Mouse (Mus musculus) myocyte (in vitro differentiated cells): Measurements from ENCODE around the gene Hnrnpl. TPM values are rescaled to one million over a fixed set of nuclear protein-coding genes. Genes with fewer than 3 reads are reported as not detected.

Experiments used
- H3K27me3 ChIP-seq: one replicate; pipeline ENCODE4 v1.6.1; 2011; ENCODE audit not compliant: control insufficient read depth, insufficient read depth, insufficient read length
- H3K36me3 ChIP-seq: one replicate; pipeline ENCODE4 v1.6.1; 2011; ENCODE audit not compliant: control insufficient read depth, insufficient read depth
- H3K4me2 ChIP-seq: one replicate; pipeline ENCODE4 v1.6.1; 2011; ENCODE audit warnings: low read depth, control low read depth
- H3K4me3 ChIP-seq: one replicate; pipeline ENCODE4 v1.5.1; 2011; ENCODE audit warnings: mild to moderate bottlenecking, control low read depth, moderate library complexity
- H3K79me2 ChIP-seq: one replicate; pipeline ENCODE4 v1.6.1; 2011; ENCODE audit not compliant: control insufficient read depth, insufficient read depth
- H3ac ChIP-seq: one replicate; pipeline ENCODE4 v1.6.1; 2011; ENCODE audit not compliant: control insufficient read depth, insufficient read length
- CEBPB ChIP-seq: IDR thresholded peaks from 2 replicates; pipeline ENCODE4 v1.6.1; 2011; ENCODE audit warnings: mild to moderate bottlenecking, moderate library complexity; ENCODE audit not compliant: poor library complexity, insufficient read depth, severe bottlenecking
- E2F4 ChIP-seq: IDR thresholded peaks from one replicate; pipeline ENCODE4 v1.6.1; 2011; ENCODE audit warnings: mild to moderate bottlenecking, control low read depth, moderate library complexity; ENCODE audit not compliant: insufficient read depth
- MAX ChIP-seq: IDR thresholded peaks from one replicate; pipeline ENCODE4 v1.6.1; 2011; ENCODE audit warnings: low read depth, mild to moderate bottlenecking, control low read depth
- MYOD1 ChIP-seq, 3 experiments: IDR thresholded peaks; one replicate each; pipeline ENCODE4 v1.6.1; 2011; ENCODE audit warnings: control low read depth in 2 of 3, low read depth in 2 of 3, mild to moderate bottlenecking in 2 of 3, moderate library complexity in 1 of 3; ENCODE audit not compliant: insufficient read length in 2 of 3, control insufficient read depth in 1 of 3
- MYOG ChIP-seq, 3 experiments: IDR thresholded peaks; one replicate each; pipeline ENCODE4 v1.6.1; 2011; ENCODE audit warnings: control low read depth in 2 of 3, low read depth in 2 of 3, mild to moderate bottlenecking in 2 of 3; ENCODE audit not compliant: insufficient read length in 2 of 3, control insufficient read depth in 1 of 3, insufficient read depth in 1 of 3
- POLR2A ChIP-seq: IDR thresholded peaks from one replicate; pipeline ENCODE4 v1.6.1; 2011; ENCODE audit warnings: low read depth, mild to moderate bottlenecking, control low read depth, moderate library complexity; ENCODE audit not compliant: insufficient read length
- POLR2AphosphoS2 ChIP-seq: IDR thresholded peaks from one replicate; pipeline ENCODE4 v1.6.1; 2011; ENCODE audit warnings: low read depth, control low read depth; ENCODE audit not compliant: insufficient read length
- REST ChIP-seq: IDR thresholded peaks from one replicate; pipeline ENCODE4 v1.6.1; 2011; ENCODE audit warnings: mild to moderate bottlenecking, control low read depth, moderate library complexity; ENCODE audit not compliant: insufficient read depth, insufficient read length
- SRF ChIP-seq: IDR thresholded peaks from one replicate; pipeline ENCODE4 v1.6.1; 2011; ENCODE audit warnings: low read depth; ENCODE audit not compliant: control insufficient read depth, insufficient read length
- TCF12 ChIP-seq: IDR thresholded peaks from one replicate; pipeline ENCODE4 v1.6.1; 2011; ENCODE audit warnings: mild to moderate bottlenecking, control low read depth; ENCODE audit not compliant: poor library complexity, insufficient read depth, severe bottlenecking
- TCF3 ChIP-seq: IDR thresholded peaks from one replicate; pipeline ENCODE4 v1.6.1; 2011; ENCODE audit warnings: low read depth, control low read depth; ENCODE audit not compliant: insufficient read length
- USF1 ChIP-seq: IDR thresholded peaks from one replicate; pipeline ENCODE4 v1.6.1; 2011; ENCODE audit warnings: low read depth, mild to moderate bottlenecking, control low read depth, moderate library complexity
- polyA plus RNA-seq: library from polyadenylated mRNA; unstranded; fragments of >200 nt; fragmentation: generic; extraction: Trizol; gene quantifications from one replicate; pipeline ENCODE4 v1.2.1, GENCODE M21; 2012; ENCODE audit warnings: missing spikeins

Hnrnpl gene
- polyA plus RNA-seq: 230 TPM

DNA sequence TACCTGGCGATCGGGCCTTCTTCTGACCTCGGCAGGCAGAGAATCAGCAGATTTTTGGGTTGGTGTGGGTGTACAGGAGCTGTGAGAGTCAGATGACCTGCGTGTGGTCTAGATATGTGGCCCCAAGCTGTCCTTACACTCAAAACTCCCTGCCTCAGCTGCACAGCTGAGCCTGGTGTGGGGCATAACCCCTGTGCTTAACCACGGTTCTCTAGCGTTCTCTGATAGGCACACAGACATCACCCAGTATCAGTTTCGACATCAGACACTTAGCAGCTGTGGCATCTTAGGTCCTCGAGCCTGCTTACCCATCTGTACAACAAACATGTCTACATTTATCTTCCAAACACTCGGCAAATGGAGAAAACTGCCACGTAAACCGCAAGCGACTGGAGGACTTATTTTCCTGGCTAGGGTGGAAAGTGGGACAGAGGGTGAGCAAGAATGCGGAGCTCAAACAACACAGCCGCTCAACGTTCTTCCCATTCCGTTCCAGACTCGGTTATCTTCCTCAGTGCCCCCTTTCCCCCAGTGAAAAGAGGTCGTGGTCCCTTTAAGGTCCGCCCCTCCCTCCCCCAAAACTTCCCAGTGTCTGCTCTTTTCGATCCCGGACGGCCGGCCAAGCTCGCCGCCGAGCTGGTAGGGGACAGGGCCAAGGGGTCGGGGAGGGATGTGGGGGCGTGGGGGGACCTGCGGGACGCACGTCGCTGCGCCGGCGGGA, at the start of gene Hnrnpl:
TSS of gene Hnrnpl (plus strand) at position 321 of the 721 bp plus-strand sequence.
- Histone ChIP-seq H3ac (peak within 1 kb of the TSS; percentile 95), H3K79me2 (peaks cover 21% of the 10 kb centered on the region), H3K4me3 (peak within 1 kb of the TSS; percentile 67), H3K36me3 (peaks cover 10% of the 10 kb centered on the region), H3K27me3 (no peaks in the 10 kb centered on the region), H3K4me2 (peak within 1 kb of the TSS; percentile 99)
- TF ChIP-seq MYOG (IDR thresholded peaks at IDR 0.05; ENCODE audit: control insufficient read depth in 1 of 3, insufficient read depth in 1 of 3, insufficient read length in 2 of 3, low read depth in 2 of 3) (peak; percentile 41 to 88 (median 51)), MYOD1 (IDR thresholded peaks at IDR 0.05; ENCODE audit: control insufficient read depth in 1 of 3, insufficient read length in 2 of 3, low read depth in 2 of 3) (peak in 2 of 3 experiments; percentile 75 to 86), MAX (no peak), POLR2A (peak; percentile 64), POLR2AphosphoS2 (peak; percentile 56)

DNA sequence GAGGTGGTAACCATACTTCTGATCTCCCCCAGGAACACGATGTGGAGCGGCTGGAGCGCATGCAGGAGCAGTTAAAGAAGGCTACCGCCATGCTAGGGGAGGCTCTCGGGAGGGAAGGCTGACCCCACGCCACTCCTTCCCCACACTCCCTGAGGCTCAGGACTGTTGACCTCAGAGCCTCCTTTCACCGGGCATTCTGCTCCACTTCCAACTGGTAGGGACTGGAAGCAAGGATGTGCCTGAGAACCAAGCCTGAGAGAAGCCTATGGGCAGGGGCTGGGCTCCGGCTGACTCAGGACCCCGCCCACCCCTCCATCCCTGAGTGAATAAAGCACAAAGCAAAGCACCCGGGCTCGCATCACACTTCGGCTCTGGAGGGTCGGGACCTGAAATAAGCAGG, 49.7 kb upstream of the Hnrnpl start:
- Histone ChIP-seq H3K36me3 (peaks cover 5% of the 10 kb centered on the region), H3K4me3 (no peak overlapping the region), H3ac (no peak overlapping the region), H3K4me2 (no peak overlapping the region), H3K27me3 (no peaks in the 10 kb centered on the region), H3K79me2 (no peaks in the 10 kb centered on the region)
- TF ChIP-seq MYOG (IDR thresholded peaks at IDR 0.05; ENCODE audit: control insufficient read depth in 1 of 3, insufficient read depth in 1 of 3, insufficient read length in 2 of 3, low read depth in 2 of 3): no peak
- no peak for TF ChIP-seq MYOD1 (IDR thresholded peaks at IDR 0.05; ENCODE audit: control insufficient read depth in 1 of 3, insufficient read length in 2 of 3, low read depth in 2 of 3)
- no peak for TF ChIP-seq E2F4
- TF ChIP-seq POLR2A: no peak
- TF ChIP-seq TCF3: no peak
- TF ChIP-seq REST: no peak
- no peak for TF ChIP-seq POLR2AphosphoS2

DNA sequence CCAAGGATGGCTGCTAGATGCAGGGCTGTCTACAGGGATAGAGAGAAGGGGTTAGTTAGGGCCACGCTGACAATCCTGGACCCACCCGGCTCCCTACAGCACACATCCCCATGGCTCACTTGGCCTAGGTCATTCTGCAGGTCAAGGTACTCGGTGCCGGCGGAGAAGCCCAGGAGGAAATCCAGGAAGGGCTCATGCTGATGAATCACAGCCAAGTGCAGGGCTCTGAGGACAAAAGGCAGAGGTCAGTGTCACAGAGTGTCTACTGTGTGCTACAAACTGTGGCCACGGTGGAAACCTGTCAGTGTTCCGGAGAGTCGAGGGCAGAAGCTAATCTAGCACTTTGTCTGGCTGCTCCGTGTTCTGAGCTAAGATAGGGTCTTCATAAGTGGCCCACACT, 46.4 kb upstream of the Hnrnpl start:
- Histone ChIP-seq H3K79me2 (peaks cover 6% of the 10 kb centered on the region), H3K4me3 (no peak overlapping the region), H3K27me3 (no peaks in the 10 kb centered on the region), H3K4me2 (no peak overlapping the region), H3K36me3 (peaks cover 5% of the 10 kb centered on the region), H3ac (no peak overlapping the region)
- TF ChIP-seq POLR2A (no peak), REST (no peak), USF1 (no peak), CEBPB (no peak), TCF3 (no peak), TCF12 (no peak), MYOG (IDR thresholded peaks at IDR 0.05; ENCODE audit: control insufficient read depth in 1 of 3, insufficient read depth in 1 of 3, insufficient read length in 2 of 3, low read depth in 2 of 3) (no peak), SRF (no peak), E2F4 (no peak), MYOD1 (IDR thresholded peaks at IDR 0.05; ENCODE audit: control insufficient read depth in 1 of 3, insufficient read length in 2 of 3, low read depth in 2 of 3) (no peak), MAX (no peak), POLR2AphosphoS2 (no peak)

DNA sequence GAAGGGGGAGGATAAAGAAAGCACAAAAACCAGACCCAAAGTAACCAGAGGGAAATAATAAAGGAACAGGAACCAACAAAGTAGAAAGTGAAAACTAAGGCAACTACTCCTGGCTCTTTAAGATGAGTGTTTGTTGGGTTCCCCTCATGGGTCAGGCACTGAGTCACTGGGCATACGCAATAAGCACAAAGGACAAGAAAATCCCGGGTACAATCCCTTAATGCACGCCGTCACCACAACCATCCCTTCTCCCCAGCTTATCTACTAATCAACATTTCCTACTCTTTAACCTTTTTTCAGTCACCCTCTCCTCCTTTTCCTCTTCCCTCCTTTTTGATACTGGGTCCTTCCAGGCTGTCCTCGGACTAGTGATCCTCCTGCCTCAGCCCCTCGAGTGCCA, 43.1 kb upstream of the Hnrnpl start:
- TF ChIP-seq MYOG (IDR thresholded peaks at IDR 0.05; ENCODE audit: control insufficient read depth in 1 of 3, insufficient read depth in 1 of 3, insufficient read length in 2 of 3, low read depth in 2 of 3) (no peak), MAX (no peak), POLR2A (no peak), E2F4 (no peak), REST (no peak), USF1 (no peak), POLR2AphosphoS2 (no peak), TCF12 (no peak), CEBPB (no peak), TCF3 (no peak)
- Histone ChIP-seq H3K4me2 (peak overlapping the region; percentile 98), H3K36me3 (peaks cover 5% of the 10 kb centered on the region), H3K4me3 (peak overlapping the region; percentile 65), H3K79me2 (peaks cover 18% of the 10 kb centered on the region), H3K27me3 (no peaks in the 10 kb centered on the region), H3ac (no peak overlapping the region)

DNA sequence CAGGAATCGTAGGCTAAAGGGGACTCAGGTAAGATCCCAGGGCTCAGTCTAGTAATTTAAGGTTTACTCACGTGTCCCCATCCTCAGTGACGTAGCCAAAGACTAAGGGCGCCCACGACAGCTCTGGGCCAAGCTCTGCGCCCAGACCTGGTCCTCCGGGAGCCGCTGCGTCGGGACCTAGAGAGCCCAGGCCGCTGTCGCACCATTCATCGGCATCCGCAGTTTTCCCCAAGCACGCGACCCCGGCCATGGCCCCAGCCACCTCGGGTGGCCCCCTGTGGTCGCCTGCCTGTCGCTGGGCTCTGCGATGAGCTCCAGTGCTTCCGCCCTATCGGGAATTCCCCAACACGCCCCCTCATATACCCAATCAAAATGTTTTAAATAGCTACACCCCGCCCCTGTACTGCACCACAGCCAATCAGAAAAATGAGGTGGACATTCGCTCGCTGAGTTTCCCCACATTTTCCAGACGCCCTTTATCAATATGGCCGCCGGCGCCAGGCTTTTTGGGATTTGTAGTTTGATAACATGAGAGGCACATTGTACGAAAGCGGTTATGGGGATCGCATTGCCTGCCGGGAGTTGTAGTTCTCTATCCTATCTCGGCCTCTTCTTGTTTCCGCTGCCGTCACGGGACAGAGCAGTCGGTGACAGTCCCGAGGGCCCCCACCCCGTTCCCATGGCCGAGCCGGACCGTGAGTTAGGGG, 42.0 kb upstream of the Hnrnpl start, which contains the start of gene Sirt2:
TSS of gene Sirt2 (plus strand) at position 563 of the 707 bp plus-strand sequence.
- Histone ChIP-seq H3K36me3 (peaks cover under 1% of the 10 kb centered on the region), H3K4me2 (peak within 1 kb of the TSS; percentile 98), H3K79me2 (peaks cover 21% of the 10 kb centered on the region), H3K4me3 (peak within 1 kb of the TSS; percentile 65), H3K27me3 (no peaks in the 10 kb centered on the region), H3ac (peak within 1 kb of the TSS; percentile 43)
- TF ChIP-seq POLR2A (peak; percentile 53), USF1 (peak; percentile 73), MAX (no peak)
